Mouse (Mus musculus): ENCODE results near the gene Rpa1. TPM values are rescaled to one million over a fixed set of nuclear protein-coding genes. Genes with fewer than 3 reads are reported as not detected.

Gene Rpa1
- total and polyA plus RNA-seq, 2 experiments = 10.5 to 21.4 TPM

- no peak overlapping the region for H3K4me3 ChIP-seq (ENCODE audit: insufficient read depth, low read depth, low read length)
- DNase-seq (ENCODE audit: extremely low read depth, low read depth, low spot score) = no peak
- 69% methylated on average over 6 of the region's 6 CpGs for WGBS
- H3K27me3 ChIP-seq (ENCODE audit: control insufficient read depth, insufficient read depth, low read length) = no peaks in the 10 kb centered on the region
- H3K9ac ChIP-seq (ENCODE audit: low read depth, low read length) = no peak overlapping the region
- H3K4me1 ChIP-seq (ENCODE audit: control insufficient read depth, insufficient read depth, low read length) = peaks cover 15% of the 10 kb centered on the region
- no peaks in the 10 kb centered on the region for H3K36me3 ChIP-seq (ENCODE audit: control insufficient read depth, insufficient read depth, low read length)
- no peaks in the 10 kb centered on the region; the same call in 1 of the 2 replicates for H3K79me2 ChIP-seq (ENCODE audit: control insufficient read depth, insufficient read depth, low read length)
- TF ChIP-seq POLR2A (IDR thresholded peaks at IDR 0.05; ENCODE audit: extremely low read depth, insufficient read depth, low read length) = no peak
- TF ChIP-seq CTCF (IDR thresholded peaks at IDR 0.05; ENCODE audit: low read depth, low read length) = no peak
- no peak overlapping the region for H3K27ac ChIP-seq (replicated peaks; ENCODE audit: insufficient read depth, low read depth, low read length)
Observed at GRCm38 (mm10) chr11:75259416-75259815, 88.7 kb downstream of the Rpa1 start.

- 76% methylated on average over 4 of the region's 4 CpGs for WGBS
- no peak overlapping the region for H3K9ac ChIP-seq (ENCODE audit: low read depth, low read length)
- no peak overlapping the region for H3K4me3 ChIP-seq (ENCODE audit: insufficient read depth, low read depth, low read length)
- H3K27me3 ChIP-seq (ENCODE audit: control insufficient read depth, insufficient read depth, low read length) = no peaks in the 10 kb centered on the region
- H3K36me3 ChIP-seq (ENCODE audit: control insufficient read depth, insufficient read depth, low read length) = no peaks in the 10 kb centered on the region
- H3K79me2 ChIP-seq (ENCODE audit: control insufficient read depth, insufficient read depth, low read length) = no peaks in the 10 kb centered on the region; the same call in 1 of the 2 replicates
- H3K4me1 ChIP-seq (ENCODE audit: control insufficient read depth, insufficient read depth, low read length) = peaks cover 15% of the 10 kb centered on the region
- no peak overlapping the region for H3K27ac ChIP-seq (replicated peaks; ENCODE audit: insufficient read depth, low read depth, low read length)
- TF ChIP-seq POLR2A (IDR thresholded peaks at IDR 0.05; ENCODE audit: extremely low read depth, insufficient read depth, low read length) (no peak), CTCF (IDR thresholded peaks at IDR 0.05; ENCODE audit: low read depth, low read length) (no peak)
- DNase-seq (ENCODE audit: extremely low read depth, low read depth, low spot score) = no peak
Observed at GRCm38 (mm10) chr11:75257056-75257648, 91.0 kb downstream of the Rpa1 start.

DNA sequence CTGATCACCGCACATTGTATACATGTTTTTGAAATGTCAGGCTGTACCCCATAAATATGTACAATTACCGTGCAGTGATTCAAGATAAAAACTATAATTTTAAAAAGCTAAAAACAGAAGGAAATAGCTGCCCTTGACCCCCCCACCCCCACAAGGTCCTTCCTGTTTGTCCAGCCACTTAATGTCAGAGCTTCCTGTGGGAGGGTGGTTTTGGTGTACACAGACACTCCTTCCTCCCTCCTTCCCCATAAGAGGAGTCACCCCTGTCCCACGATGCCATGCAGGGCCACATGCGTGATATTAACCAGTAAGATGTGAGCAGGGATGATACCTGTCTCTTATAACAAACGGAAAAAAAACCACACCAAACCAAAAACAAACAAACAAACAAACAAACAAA, 92.8 kb downstream of the Rpa1 start:
- no peak for TF ChIP-seq CTCF (IDR thresholded peaks at IDR 0.05; ENCODE audit: low read depth, low read length)
- TF ChIP-seq POLR2A (IDR thresholded peaks at IDR 0.05; ENCODE audit: extremely low read depth, insufficient read depth, low read length) = no peak
- Histone ChIP-seq H3K4me3 (ENCODE audit: insufficient read depth, low read depth, low read length) (no peak overlapping the region), H3K4me1 (ENCODE audit: control insufficient read depth, insufficient read depth, low read length) (peaks cover 5% of the 10 kb centered on the region), H3K27ac (replicated peaks; ENCODE audit: insufficient read depth, low read depth, low read length) (no peak overlapping the region), H3K79me2 (ENCODE audit: control insufficient read depth, insufficient read depth, low read length) (no peaks in the 10 kb centered on the region; the same call in 1 of the 2 replicates), H3K36me3 (ENCODE audit: control insufficient read depth, insufficient read depth, low read length) (no peaks in the 10 kb centered on the region), H3K9ac (ENCODE audit: low read depth, low read length) (no peak overlapping the region), H3K27me3 (ENCODE audit: control insufficient read depth, insufficient read depth, low read length) (no peaks in the 10 kb centered on the region)
- no peak for DNase-seq (ENCODE audit: extremely low read depth, low read depth, low spot score)
- 69% methylated on average over 5 of the region's 5 CpGs for WGBS

DNA sequence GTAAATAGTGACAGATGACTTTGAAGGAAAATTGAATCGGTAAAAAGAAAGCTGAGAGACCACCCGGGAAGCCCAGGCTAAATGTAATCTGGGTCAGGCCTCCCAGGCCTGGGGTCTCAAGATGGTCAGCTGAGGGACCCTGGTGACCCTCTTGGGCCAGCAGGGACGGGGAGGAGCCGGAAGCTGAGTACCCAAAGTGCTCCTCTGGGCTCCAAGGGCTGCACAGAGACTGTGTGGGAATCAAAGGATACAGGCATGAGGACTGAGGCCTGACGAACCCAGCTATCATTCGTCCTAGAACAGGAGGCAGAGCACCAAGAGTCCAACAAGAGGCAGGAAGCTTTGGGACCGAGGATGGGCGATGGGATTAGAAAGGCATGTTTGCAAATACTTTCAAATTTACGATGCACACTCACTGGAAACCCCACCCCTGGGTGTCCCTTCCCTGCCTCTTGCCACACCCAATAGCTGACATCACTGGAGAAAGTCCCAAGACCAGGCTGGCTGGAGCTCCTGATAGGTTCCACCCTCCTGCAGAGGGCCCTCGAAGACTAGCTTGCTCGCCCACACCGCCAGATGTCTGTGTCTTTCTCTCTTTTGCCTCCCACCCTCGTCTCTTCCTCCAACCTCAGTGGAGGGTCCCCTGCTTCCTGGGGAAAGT, 93.7 kb downstream of the Rpa1 start:
- no peaks in the 10 kb centered on the region for H3K27me3 ChIP-seq (ENCODE audit: control insufficient read depth, insufficient read depth, low read length)
- H3K27ac ChIP-seq (replicated peaks; ENCODE audit: insufficient read depth, low read depth, low read length) = peak overlapping the region; percentile 42
- whole genome bisulfite sequencing = 66% methylated on average over 13 of the region's 13 CpGs
- H3K4me1 ChIP-seq (ENCODE audit: control insufficient read depth, insufficient read depth, low read length) = 0 out of 2 replicates have a peak, but pooled peaks cover 1% of the 10 kb centered on the region
- TF ChIP-seq CTCF (IDR thresholded peaks at IDR 0.05; ENCODE audit: low read depth, low read length) (peak; percentile 33; the same call in 1 of the 2 replicates), POLR2A (IDR thresholded peaks at IDR 0.05; ENCODE audit: extremely low read depth, insufficient read depth, low read length) (no peak)
- H3K36me3 ChIP-seq (ENCODE audit: control insufficient read depth, insufficient read depth, low read length) = no peaks in the 10 kb centered on the region
- H3K9ac ChIP-seq (ENCODE audit: low read depth, low read length) = no peak overlapping the region
- no peak overlapping the region for H3K4me3 ChIP-seq (ENCODE audit: insufficient read depth, low read depth, low read length)
- H3K79me2 ChIP-seq (ENCODE audit: control insufficient read depth, insufficient read depth, low read length) = no peaks in the 10 kb centered on the region; the same call in 1 of the 2 replicates
- no peak for DNase-seq (ENCODE audit: extremely low read depth, low read depth, low spot score)

DNA sequence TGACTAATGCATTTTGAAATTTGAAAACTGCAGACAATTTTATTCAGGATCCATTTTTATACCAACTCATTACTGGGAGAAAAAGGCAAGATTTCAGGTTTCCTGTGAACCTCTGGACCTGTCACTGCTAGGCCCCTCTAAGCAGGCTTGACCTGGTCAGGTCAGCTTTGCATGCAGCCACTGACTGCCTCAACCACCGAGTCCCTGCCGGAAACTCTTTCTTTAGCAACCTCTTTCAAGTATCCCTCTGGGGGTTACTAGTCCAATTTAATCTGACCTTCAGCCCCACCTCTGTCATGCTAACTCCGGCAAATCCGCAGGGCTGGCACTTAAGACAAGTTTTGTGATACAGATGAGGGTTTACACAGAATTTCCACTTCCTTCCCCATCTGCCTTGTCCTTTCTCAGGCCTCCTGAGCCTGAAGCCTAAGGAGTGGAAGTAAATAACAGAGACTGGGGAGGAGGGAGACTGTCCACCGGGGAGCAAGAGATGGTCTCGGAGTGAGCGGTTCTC, 96.5 kb downstream of the Rpa1 start:
- TF ChIP-seq CTCF (IDR thresholded peaks at IDR 0.05; ENCODE audit: low read depth, low read length) = no peak
- Histone ChIP-seq H3K9ac (ENCODE audit: low read depth, low read length) (no peak overlapping the region), H3K79me2 (ENCODE audit: control insufficient read depth, insufficient read depth, low read length) (no peaks in the 10 kb centered on the region; the same call in 1 of the 2 replicates), H3K36me3 (ENCODE audit: control insufficient read depth, insufficient read depth, low read length) (no peaks in the 10 kb centered on the region), H3K27me3 (ENCODE audit: control insufficient read depth, insufficient read depth, low read length) (no peaks in the 10 kb centered on the region), H3K27ac (replicated peaks; ENCODE audit: insufficient read depth, low read depth, low read length) (no peak overlapping the region), H3K4me1 (ENCODE audit: control insufficient read depth, insufficient read depth, low read length) (peaks cover 8% of the 10 kb centered on the region), H3K4me3 (ENCODE audit: insufficient read depth, low read depth, low read length) (no peak overlapping the region)
- WGBS = 76% methylated on average over 7 of the region's 7 CpGs
- DNase-seq (ENCODE audit: extremely low read depth, low read depth, low spot score) = no peak
